Mouse (Mus musculus) intestine, embryonic 16.5 days (tissue): ENCODE data around the gene Glycam1. TPM values are rescaled to one million over a fixed set of nuclear protein-coding genes. Genes with fewer than 3 reads are reported as not detected.
A peak's percentile ranks its signal among the peaks of the same experiment; 100 is the strongest.

Experiments
- ATAC-seq: fragments of 200-750 bp; cut with Nextera tagmentation; 2 replicates; pipeline ENCODE4 v1.8.0; 2017; ENCODE audit warnings: moderate TSS enrichment, moderate library complexity
- H3K27ac ChIP-seq: fragments of 300-500 bp; sonication (generic); 2 replicates; pipeline ENCODE4 v1.5.1; 2014; ENCODE audit warnings: mild to moderate bottlenecking, low read length
- H3K27me3 ChIP-seq: fragments of 300-500 bp; sonication (generic); replicated peaks from 2 replicates; pipeline ENCODE4 v1.6.1; 2014; ENCODE audit warnings: low read length, control low read depth, mixed read lengths; ENCODE audit not compliant: control insufficient read depth, insufficient read depth
- H3K36me3 ChIP-seq: fragments of 300-500 bp; sonication (generic); 2 replicates; pipeline ENCODE4 v1.6.1; 2014; ENCODE audit warnings: low read length, control low read depth; ENCODE audit not compliant: control insufficient read depth, insufficient read depth
- H3K4me1 ChIP-seq: fragments of 300-500 bp; sonication (generic); 2 replicates; pipeline ENCODE4 v1.6.1; 2014; ENCODE audit warnings: low read length, control low read depth, mixed read lengths; ENCODE audit not compliant: control insufficient read depth, insufficient read depth
- H3K4me2 ChIP-seq: fragments of 300-500 bp; sonication (generic); 2 replicates; pipeline ENCODE4 v1.6.1; 2014; ENCODE audit warnings: low read depth, low read length, control low read depth
- H3K4me3 ChIP-seq: fragments of 300-500 bp; sonication (generic); 2 replicates; pipeline ENCODE4 v1.5.1; 2014; ENCODE audit warnings: mild to moderate bottlenecking, low read length
- H3K9ac ChIP-seq: fragments of 300-500 bp; sonication (generic); 2 replicates; pipeline ENCODE4 v1.6.1; 2014; ENCODE audit warnings: low read depth, low read length
- H3K9me3 ChIP-seq: fragments of 300-500 bp; sonication (generic); 2 replicates; pipeline ENCODE4 v1.6.1; 2016; ENCODE audit warnings: low read length, control low read depth; ENCODE audit not compliant: control insufficient read depth
- WGBS: fragments of 180-500 bp; shearing (Covaris S2); extraction: QIAGEN DNeasy Blood & Tissue Kit; methylation state at CpG from one replicate; pipeline ENCODE4 v1.1.7; 2014; 5-methylcytosine and 5-hydroxymethylcytosine counted together
- polyA plus RNA-seq: library from polyadenylated mRNA; unstranded; fragments of >200 nt; fragmentation: Nextera tagmentation; extraction: Ambion mirVana; gene quantifications from 2 replicates; pipeline ENCODE4 v1.2.1, GENCODE M21; 2015

Gene Glycam1
- polyA plus RNA-seq, 1 experiment from 2014 or later, result not detected

GRCm38 (mm10) chr15:103523156-103523555, 41.7 kb downstream of the Glycam1 start:
- Histone ChIP-seq H3K9ac (no peak overlapping the region), H3K4me3 (no peak overlapping the region), H3K4me2 (0 out of 2 replicates have a peak overlapping the region, but pooled peaks have one; percentile 16), H3K9me3 (no peaks in the 10 kb centered on the region), H3K27me3 (no peaks in the 10 kb centered on the region), H3K4me1 (peaks cover 3% of the 10 kb centered on the region; the same call in 1 of the 2 replicates), H3K36me3 (no peaks in the 10 kb centered on the region), H3K27ac (no peak overlapping the region)
- peak; percentile 34; the same call in 1 of the 2 replicates for ATAC-seq
- 62% methylated on average over 3 of the region's 3 CpGs for WGBS

- no peak overlapping the region for H3K27ac ChIP-seq
- H3K9me3 ChIP-seq, result no peaks in the 10 kb centered on the region
- no peak overlapping the region for H3K4me3 ChIP-seq
- WGBS, result 60% methylated on average over 3 of the region's 3 CpGs
- H3K27me3 ChIP-seq, result no peaks in the 10 kb centered on the region
- H3K4me1 ChIP-seq, result peaks cover 3% of the 10 kb centered on the region; the same call in 1 of the 2 replicates
- 0 out of 2 replicates have a peak overlapping the region, but pooled peaks have one; percentile 16 for H3K4me2 ChIP-seq
- peak; percentile 80 for ATAC-seq
- H3K9ac ChIP-seq, result no peak overlapping the region
- no peaks in the 10 kb centered on the region for H3K36me3 ChIP-seq
Measured at GRCm38 (mm10) chr15:103522458-103523099, 42.3 kb downstream of the Glycam1 start.

- Histone ChIP-seq H3K9ac (no peak overlapping the region), H3K4me2 (no peak overlapping the region), H3K4me1 (peaks cover 12% of the 10 kb centered on the region), H3K9me3 (no peaks in the 10 kb centered on the region), H3K27me3 (no peaks in the 10 kb centered on the region), H3K27ac (no peak overlapping the region), H3K4me3 (no peak overlapping the region), H3K36me3 (no peaks in the 10 kb centered on the region)
- no peak for ATAC-seq
- 31% methylated on average over 4 of the region's 4 CpGs for WGBS
Measured at GRCm38 (mm10) chr15:103519386-103520378, 45.2 kb downstream of the Glycam1 start.

GRCm38 (mm10) chr15:103518600-103519385, 46.1 kb downstream of the Glycam1 start:
- Histone ChIP-seq H3K4me1 (peaks cover 14% of the 10 kb centered on the region), H3K9me3 (no peaks in the 10 kb centered on the region), H3K27me3 (no peaks in the 10 kb centered on the region), H3K4me2 (no peak overlapping the region), H3K4me3 (no peak overlapping the region), H3K9ac (no peak overlapping the region), H3K27ac (no peak overlapping the region), H3K36me3 (no peaks in the 10 kb centered on the region)
- 16% methylated on average over 5 of the region's 5 CpGs for WGBS
- ATAC-seq, result no peak

GRCm38 (mm10) chr15:103514914-103515313, 50.0 kb downstream of the Glycam1 start:
- Histone ChIP-seq H3K9ac (no peak overlapping the region), H3K27me3 (no peaks in the 10 kb centered on the region; the same call in 1 of the 2 replicates), H3K4me1 (peaks cover 15% of the 10 kb centered on the region), H3K9me3 (no peaks in the 10 kb centered on the region), H3K4me2 (0 out of 2 replicates have a peak overlapping the region, but pooled peaks have one; percentile 59), H3K27ac (0 out of 2 replicates have a peak overlapping the region, but pooled peaks have one; percentile 14), H3K4me3 (no peak overlapping the region), H3K36me3 (no peaks in the 10 kb centered on the region)
- WGBS, result 49% methylated on average over 3 of the region's 3 CpGs
- ATAC-seq, result no peak

GRCm38 (mm10) chr15:103514119-103514518, 50.8 kb downstream of the Glycam1 start:
- 5% methylated on average over 10 of the region's 10 CpGs for WGBS
- Histone ChIP-seq H3K27ac (0 out of 2 replicates have a peak overlapping the region, but pooled peaks have one; percentile 11), H3K4me1 (peaks cover 15% of the 10 kb centered on the region), H3K36me3 (no peaks in the 10 kb centered on the region), H3K4me2 (peak overlapping the region; percentile 59), H3K9ac (peak overlapping the region; percentile 45; the same call in 1 of the 2 replicates), H3K4me3 (peak overlapping the region; percentile 37), H3K9me3 (no peaks in the 10 kb centered on the region), H3K27me3 (no peaks in the 10 kb centered on the region; the same call in 1 of the 2 replicates)
- ATAC-seq, result peak; percentile 96

- H3K27ac ChIP-seq, result 0 out of 2 replicates have a peak overlapping the region, but pooled peaks have one; percentile 5
- H3K9me3 ChIP-seq, result no peaks in the 10 kb centered on the region
- no peaks in the 10 kb centered on the region for H3K36me3 ChIP-seq
- H3K4me2 ChIP-seq, result peak overlapping the region; percentile 59
- H3K27me3 ChIP-seq, result no peaks in the 10 kb centered on the region; the same call in 1 of the 2 replicates
- H3K4me3 ChIP-seq, result peak overlapping the region; percentile 37
- WGBS, result 11% methylated on average over 7 of the region's 7 CpGs
- H3K4me1 ChIP-seq, result peaks cover 15% of the 10 kb centered on the region
- peak; percentile 82 for ATAC-seq
- no peak overlapping the region for H3K9ac ChIP-seq
Measured at GRCm38 (mm10) chr15:103513621-103514031, 51.3 kb downstream of the Glycam1 start.
